9 mouse cellular contexts compared by ENCODE assay signal in the genomic region with DNA sequence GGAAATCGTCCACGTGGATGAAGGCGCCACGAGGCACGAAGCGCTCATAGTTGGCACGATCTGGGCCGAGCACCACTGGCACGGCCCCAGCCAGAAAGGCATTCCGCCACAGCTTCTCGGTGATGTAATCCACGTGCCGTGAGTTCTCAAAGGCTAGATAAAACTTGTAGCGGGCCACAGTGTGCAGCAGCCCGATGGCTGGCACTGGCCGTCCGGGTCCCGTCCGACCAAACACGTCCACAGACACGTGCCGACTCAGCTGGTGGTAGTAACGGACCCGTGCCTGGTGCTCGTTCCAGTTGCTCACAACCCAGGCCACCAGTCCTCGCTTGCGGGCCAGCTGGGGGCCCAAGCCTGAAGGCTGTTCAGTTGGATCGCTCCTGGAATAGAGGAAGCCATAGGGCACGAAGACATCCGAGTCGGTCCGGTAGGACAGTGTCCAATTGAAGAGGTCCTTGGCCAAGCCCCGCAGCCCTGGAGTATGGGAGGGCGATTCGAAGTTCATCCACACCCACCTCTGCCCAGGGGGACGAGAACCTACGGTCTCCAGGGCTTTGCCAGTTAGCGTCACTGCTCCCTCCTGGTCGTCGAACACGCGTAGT. TPM values are rescaled to one million over a fixed set of nuclear protein-coding genes. Genes with fewer than 3 reads are reported as not detected.
DNase-seq lines count a peak whose midpoint lies in the region; ATAC-seq and TF ChIP-seq lines count a peak whose summit lies in the region.
"Had no signal": no experiment of that assay in that cellular context is flagged by ENCODE, and none has a peak within 500 bp of the region (broad histone marks: within the 10 kb centered on the region; RNA-seq: fewer than 3 reads in every experiment).

No protein-coding gene starts in this region.

- H3K9me3 ChIP-seq in embryonic facial prominence, embryonic 11.5 days (replicated peaks; ENCODE audit: control insufficient read depth, low read length), result no peaks in the 10 kb centered on the region
- no peaks in the 10 kb centered on the region for H3K9me3 ChIP-seq in hindbrain, embryonic 13.5 days

- no peak overlapping the region for H3K27ac ChIP-seq in layer of hippocampus, adult 2 months
- H3K27ac ChIP-seq in embryonic facial prominence, embryonic 11.5 days (replicated peaks; ENCODE audit: low read depth, low read length), result no peak overlapping the region
- no peak overlapping the region for H3K27ac ChIP-seq in hindbrain, embryonic 13.5 days

- ATAC-seq in embryonic facial prominence, embryonic 11.5 days (replicated peaks; ENCODE audit: insufficient number of reproducible peaks, low FRiP score, low TSS enrichment, low read depth), result peak; percentile 44; the same call in 1 of the 2 replicates
- peak; percentile 33 for ATAC-seq in hindbrain, embryonic 13.5 days (ENCODE audit: low FRiP score)

- H3K4me1 ChIP-seq in embryonic facial prominence, embryonic 11.5 days (ENCODE audit: control insufficient read depth, insufficient read depth, low read length), result peaks cover 3% of the 10 kb centered on the region; the same call in 1 of the 2 replicates
- peaks cover 16% of the 10 kb centered on the region for H3K4me1 ChIP-seq in hindbrain, embryonic 13.5 days (replicated peaks)

- peak overlapping the region; percentile 72 for H3K9ac ChIP-seq in embryonic facial prominence, embryonic 11.5 days (replicated peaks; ENCODE audit: low read length)
- H3K9ac ChIP-seq in hindbrain, embryonic 13.5 days, result peak overlapping the region; percentile 76

- TF ChIP-seq CTCF in layer of hippocampus, adult 2 months (conservative IDR thresholded peaks at IDR 0.05), result no peak

- H3K27me3 ChIP-seq in embryonic facial prominence, embryonic 11.5 days (ENCODE audit: control insufficient read depth, insufficient read depth, low read length), result no peaks in the 10 kb centered on the region; the same call in 1 of the 2 replicates
- H3K27me3 ChIP-seq in hindbrain, embryonic 13.5 days, result peaks cover 22% of the 10 kb centered on the region

- H3K36me3 ChIP-seq in embryonic facial prominence, embryonic 11.5 days (replicated peaks; ENCODE audit: control insufficient read depth, insufficient read depth, low read depth, low read length), result no peaks in the 10 kb centered on the region
- H3K36me3 ChIP-seq in hindbrain, embryonic 13.5 days, result no peaks in the 10 kb centered on the region

- WGBS in embryonic facial prominence, embryonic 11.5 days, result 58% methylated on average over 42 of the region's 42 CpGs
- WGBS in hindbrain, embryonic 13.5 days, result 60% methylated on average over 42 of the region's 42 CpGs

- H3K4me3 ChIP-seq in layer of hippocampus, adult 2 months, result peak overlapping the region; percentile 49; the same call in 1 of the 2 replicates
- H3K4me3 ChIP-seq in embryonic facial prominence, embryonic 11.5 days (ENCODE audit: low read depth, low read length), result peak overlapping the region; percentile 57
- peak overlapping the region; percentile 56 for H3K4me3 ChIP-seq in hindbrain, embryonic 13.5 days

- DNase-seq in layer of hippocampus, adult 2 months (ENCODE audit: low spot score in 2 of 2), result no peak
- no peak for DNase-seq in layer of hippocampus, adult 18-20 months (ENCODE audit: low spot score in 2 of 2)
- no peak for DNase-seq in embryonic facial prominence, embryonic 11.5 days (ENCODE audit: low spot score)
- DNase-seq in lung, postnatal 36 days, result peak; percentile 32
- DNase-seq in right cerebral cortex, postnatal 4 days, result no peak
- no peak for DNase-seq in spleen, adult 12 weeks (ENCODE audit: low spot score)
- DNase-seq in urinary bladder, adult 2 months (ENCODE audit: low spot score), result no peak

- H3K4me2 ChIP-seq in embryonic facial prominence, embryonic 11.5 days (ENCODE audit: low read depth, low read length), result peak overlapping the region; percentile 98
- peak overlapping the region; percentile 86 for H3K4me2 ChIP-seq in hindbrain, embryonic 13.5 days

RNA-seq across cellular contexts. Expression of gene Fut4, which starts 1.2 kb away (rescaled TPM):
- total RNA-seq in layer of hippocampus, adult 2 months (2021), result under 1 TPM; 0.27 to 0.36 TPM
- under 1 TPM; 0.10 to 0.12 TPM for total RNA-seq in layer of hippocampus, adult 18-20 months (2021)
- polyA plus RNA-seq in embryonic facial prominence, embryonic 11.5 days (2014; fragmentation: Nextera tagmentation; extraction: Ambion mirVana), result 4.3 and 5.0 TPM in 2 replicates
- 1.2 and 1.3 TPM in 2 replicates for polyA plus RNA-seq in hindbrain, embryonic 13.5 days (2015; fragmentation: Nextera tagmentation; extraction: Ambion mirVana)
- 5.1 and 5.2 TPM in 2 replicates for polyA plus RNA-seq in urinary bladder, adult 2 months (2012; rRNA removed)

RNA-seq across cellular contexts. Expression of gene Piwil4, which starts 10.5 kb away (rescaled TPM):
- not detected for total RNA-seq in layer of hippocampus, adult 2 months (2021)
- total RNA-seq in layer of hippocampus, adult 18-20 months (2021), result not detected
- not detected in 2 replicates for polyA plus RNA-seq in embryonic facial prominence, embryonic 11.5 days (2014; fragmentation: Nextera tagmentation; extraction: Ambion mirVana)
- 0.30 and 0.48 TPM in 2 replicates for polyA plus RNA-seq in hindbrain, embryonic 13.5 days (2015; fragmentation: Nextera tagmentation; extraction: Ambion mirVana)
- 0.62 and 0.67 TPM in 2 replicates for polyA plus RNA-seq in urinary bladder, adult 2 months (2012; rRNA removed)
- total RNA-seq: neutrophil, adult 5-6 weeks had no signal

RNA-seq across cellular contexts. Expression of gene 1700012B09Rik, which starts 19.8 kb away (rescaled TPM):
- total RNA-seq in layer of hippocampus, adult 2 months (2021), result 1 to 10 TPM in 1 of 2 experiments, not detected in 1; 1.1 TPM
- under 1 TPM in 1 of 2 experiments, not detected in 1; 0.50 TPM for total RNA-seq in layer of hippocampus, adult 18-20 months (2021)
- 0.43 and 0.58 TPM in 2 replicates for polyA plus RNA-seq in embryonic facial prominence, embryonic 11.5 days (2014; fragmentation: Nextera tagmentation; extraction: Ambion mirVana)
- 3.7 and 6.3 TPM in 2 replicates for polyA plus RNA-seq in hindbrain, embryonic 13.5 days (2015; fragmentation: Nextera tagmentation; extraction: Ambion mirVana)
- not detected in 2 replicates for polyA plus RNA-seq in urinary bladder, adult 2 months (2012; rRNA removed)
- total RNA-seq: neutrophil, adult 5-6 weeks had no signal

RNA-seq across cellular contexts. Expression of gene Mre11a, which starts 33.5 kb away (rescaled TPM):
- 10 to 100 TPM in 1 of 2 experiments, 1 to 10 TPM in 1; 9.8 to 15.4 TPM for total RNA-seq in layer of hippocampus, adult 2 months (2021)
- total RNA-seq in layer of hippocampus, adult 18-20 months (2021), result 10 to 100 TPM; 10.9 to 14.0 TPM
- 33.0 and 39.2 TPM in 2 replicates for polyA plus RNA-seq in embryonic facial prominence, embryonic 11.5 days (2014; fragmentation: Nextera tagmentation; extraction: Ambion mirVana)
- 11.9 and 15.5 TPM in 2 replicates for polyA plus RNA-seq in hindbrain, embryonic 13.5 days (2015; fragmentation: Nextera tagmentation; extraction: Ambion mirVana)
- 8.6 and 9.3 TPM in 2 replicates for polyA plus RNA-seq in urinary bladder, adult 2 months (2012; rRNA removed)

RNA-seq across cellular contexts. Expression of gene Ankrd49, which starts 33.7 kb away (rescaled TPM):
- total RNA-seq in layer of hippocampus, adult 2 months (2021), result 10 to 100 TPM; 13.6 to 17.0 TPM
- total RNA-seq in layer of hippocampus, adult 18-20 months (2021), result 10 to 100 TPM; 13.4 to 14.2 TPM
- 56.1 and 57.3 TPM in 2 replicates for polyA plus RNA-seq in embryonic facial prominence, embryonic 11.5 days (2014; fragmentation: Nextera tagmentation; extraction: Ambion mirVana)
- polyA plus RNA-seq in hindbrain, embryonic 13.5 days (2015; fragmentation: Nextera tagmentation; extraction: Ambion mirVana), result 35.6 and 35.7 TPM in 2 replicates
- polyA plus RNA-seq in urinary bladder, adult 2 months (2012; rRNA removed), result 18.0 and 18.9 TPM in 2 replicates
